Mouse (Mus musculus) adrenal gland, postnatal 14 days (tissue): ENCODE data around the gene Spryd4. TPM values are rescaled to one million over a fixed set of nuclear protein-coding genes. Genes with fewer than 3 reads are reported as not detected.
"Not testable (repeated sequence)": the region's sequence is repeated elsewhere in the genome, so short reads cannot be mapped to it uniquely, and the experiment has no call there.

ENCODE experiments used
- DNase-seq: peaks from one replicate; pipeline ENCODE4 v3.0.0; 2021; ENCODE audit warnings: mixed read lengths
- long read RNA-seq, 2 experiments: library from polyadenylated mRNA; stranded (forward); transcript quantifications; one replicate each; pipeline ENCODE4 v2.0.0; 2021
- total RNA-seq: library from RNA; stranded (reverse); gene quantifications from 2 replicates; pipeline ENCODE4 v1.2.3, GENCODE M21; 2021

The Spryd4 gene
- 18.9 and 21.5 TPM in 2 replicates for total RNA-seq
- long read RNA-seq, experiment 1, transcript Spryd4-201 (2 exons, 1,583 nt): major isoform, 19 of 21 reads
- long read RNA-seq, experiment 1, partial matches to known transcripts: 0 of 21 reads
- long read RNA-seq, experiment 1, other reads (novel, unspliced or antisense): 2 of 21 reads
- long read RNA-seq, experiment 2, transcript Spryd4-201 (2 exons, 1,583 nt): major isoform, 21 of 22 reads
- long read RNA-seq, experiment 2, partial matches to known transcripts: 0 of 22 reads
- long read RNA-seq, experiment 2, other reads (novel, unspliced or antisense): 1 of 22 reads

DNA sequence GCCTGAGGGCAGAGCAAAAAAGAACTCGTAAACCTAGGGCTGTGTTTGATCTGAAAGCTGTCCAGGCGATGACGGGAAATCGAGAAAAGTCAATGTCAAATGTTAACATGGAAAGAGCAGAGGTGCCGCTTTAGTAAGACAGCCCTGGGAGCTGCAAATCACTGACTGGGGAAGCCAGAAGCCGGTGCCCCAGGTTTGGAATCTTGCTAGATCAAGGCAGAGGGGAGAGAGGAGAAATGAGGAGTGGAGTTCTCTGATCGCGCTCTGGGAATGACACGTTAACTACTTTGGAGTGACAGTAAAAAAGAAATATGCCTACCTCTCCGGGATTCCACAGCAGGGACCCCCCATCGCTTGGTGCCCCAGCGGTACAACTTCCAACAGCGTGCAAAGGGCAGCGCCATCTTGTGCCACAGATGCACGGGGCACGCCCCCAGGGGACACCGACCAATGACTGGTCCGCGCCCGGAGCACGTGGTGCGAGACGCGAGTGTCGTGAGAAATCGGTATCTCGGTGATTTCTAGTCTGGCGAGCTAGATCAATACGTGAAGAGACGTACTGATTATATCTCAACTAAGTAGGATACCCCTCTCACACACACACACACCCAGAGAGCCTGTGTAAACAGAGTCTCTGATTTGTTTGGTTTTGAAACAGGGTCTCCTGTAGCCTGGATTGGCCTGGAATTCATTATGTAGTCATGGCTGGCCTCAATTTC lies at the start of gene Spryd4:
Spryd4 (minus strand) TSS at position 418 of the 719 bp plus-strand sequence.
- peak; percentile 96 for DNase-seq

DNA sequence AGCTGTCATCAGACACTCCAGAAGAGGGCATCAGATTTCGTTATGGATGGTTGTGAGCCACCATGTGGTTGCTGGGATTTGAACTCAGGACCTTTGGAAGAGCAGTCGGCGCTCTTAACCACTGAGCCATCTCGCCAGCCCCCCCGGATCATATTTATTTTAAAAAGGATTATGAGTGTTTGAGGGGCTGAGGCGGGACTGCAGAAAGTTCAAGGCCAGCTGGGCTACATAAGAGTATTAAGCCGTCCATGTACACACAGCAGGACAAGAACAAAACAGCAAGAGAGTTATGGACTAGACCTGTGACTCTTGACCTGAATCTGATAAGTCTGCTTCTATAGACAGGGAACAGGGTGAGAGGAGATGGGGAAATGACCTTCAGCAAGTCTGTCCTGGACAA lies 48.8 kb upstream of the Spryd4 start:
- not testable (repeated sequence) for DNase-seq

DNA sequence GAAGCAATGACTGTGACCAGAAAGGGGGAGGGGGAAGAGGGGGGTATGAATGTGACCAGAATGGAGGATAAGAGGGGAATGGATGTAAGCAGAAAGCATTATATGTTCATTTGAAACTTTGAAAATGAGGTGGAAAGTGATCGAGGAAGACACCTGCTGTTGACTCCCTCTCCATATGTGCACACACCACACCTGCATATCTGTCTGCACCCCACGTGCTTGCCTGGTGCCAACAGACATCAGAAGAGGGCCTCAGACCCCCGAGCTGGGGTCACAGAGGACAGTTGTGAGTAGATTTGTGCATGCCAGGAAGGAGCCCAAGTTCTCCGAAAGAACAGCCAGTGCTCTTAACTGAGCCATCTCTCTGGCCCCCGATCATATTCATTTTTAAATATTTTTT lies 48.3 kb upstream of the Spryd4 start:
- DNase-seq: no peak

DNA sequence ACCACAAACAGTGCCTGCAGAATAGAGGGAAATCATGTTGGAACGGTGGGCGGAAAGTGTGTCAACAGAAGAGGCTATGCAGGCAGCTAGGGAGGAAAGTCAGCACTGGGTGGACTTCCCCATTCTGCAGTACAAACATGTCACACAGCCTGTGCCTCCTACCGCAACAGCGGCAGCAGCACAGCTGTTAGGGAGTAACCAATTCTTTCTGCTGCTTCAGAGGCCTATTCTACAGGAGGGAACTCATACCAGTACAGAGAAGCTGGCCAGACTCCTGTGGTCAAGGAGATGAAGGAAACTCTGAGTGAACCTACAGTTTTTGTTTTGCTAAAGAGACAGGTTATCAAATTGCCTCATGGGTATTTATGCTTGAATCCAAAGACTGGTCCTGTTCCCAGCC lies 47.3 kb upstream of the Spryd4 start:
- no peak for DNase-seq

DNA sequence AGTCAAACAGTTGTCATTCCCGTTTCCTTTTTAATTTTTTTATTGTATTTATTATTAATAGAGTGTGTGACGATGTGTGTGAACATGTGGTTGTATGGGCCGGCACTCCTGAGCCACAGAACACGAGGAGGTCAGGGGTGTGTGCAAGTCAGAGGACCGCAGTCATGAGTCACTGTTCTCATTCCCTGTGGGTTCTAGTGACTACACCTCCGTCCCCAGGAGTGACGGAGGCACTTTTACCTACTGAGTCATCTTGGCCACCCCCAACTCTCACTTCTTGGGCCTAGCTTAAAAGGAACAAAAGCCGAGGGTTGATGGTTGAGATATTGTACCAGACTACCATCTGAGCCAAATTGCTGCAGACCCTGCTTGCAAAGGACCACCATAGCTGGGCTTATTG lies 44.7 kb upstream of the Spryd4 start:
- DNase-seq: no peak

DNA sequence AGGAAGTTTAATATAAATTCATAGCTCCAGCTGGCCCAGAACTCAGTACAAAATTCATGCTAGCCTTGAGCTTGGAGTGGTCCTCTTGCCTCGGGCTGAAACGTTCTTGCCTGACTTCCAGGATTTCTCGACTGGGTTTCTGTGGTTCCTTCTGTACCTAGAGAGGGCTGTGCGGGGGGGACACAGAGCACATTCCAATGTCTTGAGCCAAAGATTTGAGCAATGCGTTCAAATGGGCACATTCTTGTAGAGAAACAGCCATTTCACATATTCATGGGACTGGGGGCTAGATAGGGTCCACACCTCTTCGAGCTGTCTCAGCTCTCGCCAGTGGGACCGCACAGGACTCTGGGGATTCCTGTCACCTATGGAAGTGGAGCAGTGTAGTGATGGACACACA lies 44.3 kb upstream of the Spryd4 start:
- DNase-seq: no peak

DNA sequence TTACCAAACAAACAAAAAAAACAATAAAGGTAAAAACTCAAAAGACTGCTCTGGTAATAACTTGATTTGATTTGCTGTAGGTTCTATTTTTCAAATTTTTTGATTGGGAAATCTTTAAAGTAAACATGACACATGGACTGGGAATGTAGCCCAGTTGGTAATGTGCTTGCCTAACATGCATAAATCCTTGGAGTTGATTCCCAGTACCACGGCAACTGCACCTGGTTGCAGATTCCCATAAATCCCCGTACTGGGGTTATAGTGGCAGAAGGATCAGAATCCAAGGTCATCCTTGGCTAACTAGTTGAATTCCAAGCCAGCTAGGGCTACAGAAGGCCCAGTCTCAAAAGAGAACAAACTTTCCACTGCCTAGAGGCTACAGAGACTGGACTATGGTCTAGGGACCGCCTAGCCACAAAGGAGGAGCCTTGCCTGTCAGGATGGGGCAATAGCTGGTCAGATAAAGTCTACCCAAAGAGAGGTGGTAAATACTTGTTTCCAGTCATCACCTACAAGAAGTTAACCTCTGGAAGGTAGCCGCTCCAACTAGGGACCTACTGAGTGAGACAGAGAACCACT lies 42.2 kb upstream of the Spryd4 start, which contains the start of gene Apon:
Apon (plus strand) TSS at position 420 of the 579 bp plus-strand sequence.
- peak; percentile 46 for DNase-seq

DNA sequence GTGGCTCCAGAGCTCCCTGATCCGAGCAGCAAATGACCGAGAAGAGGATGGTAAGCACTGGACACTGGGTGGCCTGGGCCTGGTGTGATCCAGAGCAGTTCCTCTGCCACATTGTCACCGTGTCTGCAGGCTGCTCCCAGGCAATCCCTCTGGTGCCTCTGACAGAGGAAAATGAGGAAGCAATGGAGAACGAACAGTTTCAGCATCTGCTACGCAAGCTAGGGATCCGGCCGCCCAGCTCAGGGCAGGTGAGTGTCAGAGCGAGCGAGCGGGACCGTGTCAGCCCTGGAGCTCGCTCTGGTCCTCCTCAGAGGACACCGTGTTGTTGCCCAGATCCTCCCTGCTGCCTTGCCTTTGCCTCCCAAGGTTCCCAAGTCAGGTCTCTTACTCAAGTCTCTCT lies 39.0 kb upstream of the Spryd4 start:
- no peak for DNase-seq

DNA sequence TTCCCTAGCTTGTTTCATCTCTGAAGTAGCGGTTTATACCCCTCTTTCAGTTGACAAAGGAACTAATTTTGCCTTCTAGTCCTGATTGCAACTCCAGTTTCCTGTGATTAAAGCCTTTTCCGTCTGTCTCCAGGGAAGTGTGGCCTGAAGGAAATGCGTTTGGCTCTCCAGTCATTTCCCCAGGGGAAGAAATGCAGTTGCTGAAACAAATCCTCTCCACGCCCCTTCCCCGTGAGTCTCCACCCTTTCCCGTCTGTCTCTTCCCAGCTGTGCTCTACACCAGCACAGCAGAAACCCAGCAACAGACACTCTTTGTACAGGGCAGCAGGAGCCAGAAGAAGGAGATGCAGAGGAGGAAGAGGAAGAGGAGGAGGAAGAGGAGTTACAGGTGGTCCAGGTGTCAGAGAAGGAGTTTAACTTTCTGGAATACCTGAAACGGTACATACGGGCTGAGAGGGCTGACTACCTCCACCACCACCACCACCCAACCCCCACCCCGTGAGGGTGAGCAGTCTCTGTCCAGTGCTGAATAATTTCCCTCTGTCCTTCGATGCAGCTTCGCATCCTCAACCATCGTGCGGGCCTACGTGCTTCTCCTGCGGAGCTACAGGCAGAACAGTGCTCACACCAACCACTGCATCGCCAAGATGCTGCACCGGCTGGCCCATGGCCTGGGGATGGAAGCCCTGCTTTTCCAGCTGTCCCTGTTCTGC lies 35.6 kb upstream of the Spryd4 start:
- DNase-seq: peak; percentile 60

DNA sequence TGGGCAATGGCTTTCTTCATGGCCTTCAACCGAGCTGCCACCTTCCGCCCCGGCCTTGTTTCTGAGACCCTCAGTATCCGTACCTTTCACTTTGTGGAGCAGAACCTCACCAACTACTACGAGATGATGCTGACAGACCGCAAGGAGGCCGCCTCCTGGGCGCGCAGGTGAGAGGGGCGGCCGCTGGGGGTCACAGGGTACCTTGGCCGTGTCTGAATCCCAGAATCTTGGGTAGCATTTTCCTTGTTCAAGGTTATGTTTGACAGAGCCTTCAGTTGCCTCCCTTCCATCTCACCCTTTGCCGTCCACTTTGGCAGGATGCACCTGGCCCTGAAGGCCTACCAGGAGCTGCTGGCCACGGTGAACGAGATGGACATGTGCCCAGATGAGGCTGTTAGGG lies 32.5 kb upstream of the Spryd4 start:
- DNase-seq: no peak

DNA sequence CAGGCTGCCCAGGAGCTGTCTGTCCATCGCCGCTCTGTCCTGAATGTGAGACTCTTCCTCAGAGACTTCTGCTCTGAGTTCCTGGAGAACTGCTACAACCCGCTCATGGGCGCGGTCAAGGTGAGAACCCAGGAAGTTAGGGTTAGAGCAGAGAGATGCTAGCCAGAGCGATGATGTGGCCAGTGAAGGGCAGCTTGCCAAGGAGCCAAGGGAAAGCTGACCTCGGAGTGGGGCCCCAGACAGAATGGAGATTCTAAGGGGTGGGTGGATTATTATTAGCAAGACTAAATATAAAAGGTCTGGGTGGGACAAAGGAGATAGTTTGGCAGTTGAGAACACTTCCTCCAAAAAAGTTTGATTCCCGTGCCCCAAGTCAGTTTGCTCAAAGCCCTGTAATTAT lies 31.6 kb upstream of the Spryd4 start:
- DNase-seq: no peak

DNA sequence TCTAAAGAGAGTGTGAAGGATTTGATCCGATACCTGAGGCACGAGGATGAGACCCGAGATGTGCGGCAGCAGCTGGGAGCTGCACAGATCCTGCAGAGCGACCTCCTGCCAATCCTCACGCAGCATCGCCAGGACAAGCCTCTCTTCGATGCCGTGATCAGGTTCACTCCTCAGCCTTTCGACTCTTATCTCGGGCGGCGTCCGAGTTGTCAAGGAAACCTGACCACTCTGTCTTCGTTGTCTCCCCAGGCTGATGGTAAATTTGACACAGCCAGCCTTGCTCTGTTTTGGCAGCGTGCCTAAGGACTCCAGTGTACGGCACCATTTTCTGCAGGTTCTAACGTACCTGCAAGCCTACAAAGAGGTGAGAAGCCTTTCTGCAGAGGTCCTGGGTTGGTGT lies 28.5 kb upstream of the Spryd4 start:
- no peak for DNase-seq

DNA sequence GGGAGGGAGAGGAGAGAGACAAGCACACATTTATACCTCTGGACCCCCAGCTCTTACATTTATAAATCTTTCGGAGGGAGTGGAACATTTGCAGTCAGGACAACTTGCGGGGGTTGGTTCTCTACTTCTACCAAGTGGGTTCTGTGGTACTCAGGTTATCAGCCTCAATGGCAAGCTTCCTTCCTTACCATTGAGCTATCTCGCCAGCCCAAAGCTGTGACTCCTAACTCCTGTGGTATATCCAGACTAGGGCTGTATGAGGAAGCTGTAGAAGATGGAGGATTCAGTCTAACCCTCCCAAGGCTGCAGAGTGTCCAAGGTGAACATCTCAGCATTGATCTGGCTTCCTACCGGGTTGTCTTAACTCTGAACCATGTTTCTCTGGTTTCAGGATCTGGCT lies 27.5 kb upstream of the Spryd4 start:
- DNase-seq: no peak

DNA sequence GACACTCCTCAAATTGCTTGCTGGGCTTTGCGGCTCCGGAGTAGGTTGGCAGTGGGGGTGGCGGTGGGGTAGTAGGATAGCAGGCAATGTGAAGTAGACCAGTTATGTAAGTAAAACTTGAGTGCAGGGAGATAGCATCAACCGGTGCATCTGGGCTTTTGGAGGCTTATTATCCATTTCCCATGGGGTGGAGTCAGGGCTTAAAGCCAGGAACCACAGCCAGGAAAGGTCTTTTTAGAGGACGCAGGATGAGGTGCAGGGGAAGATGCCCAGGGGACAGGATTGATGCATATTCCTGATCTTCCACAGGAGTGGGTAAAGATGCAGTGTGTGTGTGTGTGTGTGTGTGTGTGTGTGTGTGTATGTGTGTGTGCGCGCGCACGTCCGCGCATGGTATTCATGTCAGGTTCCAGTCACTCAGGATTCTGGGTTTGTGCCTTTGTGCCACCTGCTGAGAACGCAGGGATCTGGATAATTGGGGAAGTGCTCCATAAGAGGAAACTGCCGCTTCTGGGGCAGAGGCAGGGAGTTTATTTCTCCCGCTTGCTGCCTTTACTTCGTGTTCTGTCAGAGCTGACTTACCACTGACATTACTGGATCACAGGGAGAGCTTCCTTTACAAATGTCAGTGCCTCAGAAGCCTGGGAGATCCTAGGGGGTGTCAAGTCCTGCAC lies 26.3 kb upstream of the Spryd4 start:
- peak; percentile 34 for DNase-seq

DNA sequence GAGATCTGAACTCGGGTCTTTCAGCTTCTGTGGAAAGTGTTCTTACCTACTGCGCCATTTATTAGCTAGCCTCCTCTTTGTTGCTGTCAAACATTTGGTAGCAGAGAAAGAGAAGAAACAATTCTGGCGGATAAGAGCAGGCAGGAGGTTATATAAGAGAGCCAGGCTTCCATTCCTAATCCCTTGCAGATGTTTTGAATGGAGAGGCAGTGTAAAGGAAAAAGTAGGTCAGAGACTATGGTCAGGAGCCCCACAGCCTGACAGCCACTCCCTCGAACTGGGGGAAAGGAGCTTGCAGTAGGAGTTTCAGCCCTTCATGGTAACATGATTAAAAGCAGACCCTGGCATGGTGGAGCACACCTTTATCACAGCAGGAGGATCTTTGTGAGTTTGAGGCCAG lies 24.7 kb upstream of the Spryd4 start:
- no peak for DNase-seq

DNA sequence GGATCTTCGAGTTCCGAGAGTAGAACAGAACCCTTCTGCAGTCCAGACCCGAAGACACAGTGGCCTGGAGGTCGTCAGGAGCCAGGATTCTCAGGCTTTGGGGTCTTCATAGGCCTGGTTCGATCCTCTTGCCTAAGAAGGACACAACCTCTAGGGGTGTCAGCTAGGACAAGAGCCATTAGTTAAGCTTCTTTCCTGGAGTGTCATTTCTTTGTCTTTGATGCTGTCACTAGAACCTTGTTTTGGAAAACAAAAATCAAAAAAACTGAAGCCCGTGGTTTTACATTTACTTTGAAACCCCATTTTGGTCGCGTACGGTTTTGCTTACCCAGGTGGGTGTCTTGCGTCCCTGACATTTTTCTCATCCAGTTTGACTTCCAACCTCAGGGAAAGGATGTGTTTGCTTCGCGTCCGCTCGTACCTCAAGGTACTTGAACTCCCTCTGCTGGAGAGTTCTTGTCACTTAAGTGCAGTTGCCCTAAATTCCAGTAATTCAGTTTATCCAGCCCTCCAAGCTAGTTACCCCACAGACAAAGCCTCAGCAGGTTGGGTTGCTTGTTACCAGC lies 20.9 kb upstream of the Spryd4 start:
- DNase-seq: peak; percentile 64

DNA sequence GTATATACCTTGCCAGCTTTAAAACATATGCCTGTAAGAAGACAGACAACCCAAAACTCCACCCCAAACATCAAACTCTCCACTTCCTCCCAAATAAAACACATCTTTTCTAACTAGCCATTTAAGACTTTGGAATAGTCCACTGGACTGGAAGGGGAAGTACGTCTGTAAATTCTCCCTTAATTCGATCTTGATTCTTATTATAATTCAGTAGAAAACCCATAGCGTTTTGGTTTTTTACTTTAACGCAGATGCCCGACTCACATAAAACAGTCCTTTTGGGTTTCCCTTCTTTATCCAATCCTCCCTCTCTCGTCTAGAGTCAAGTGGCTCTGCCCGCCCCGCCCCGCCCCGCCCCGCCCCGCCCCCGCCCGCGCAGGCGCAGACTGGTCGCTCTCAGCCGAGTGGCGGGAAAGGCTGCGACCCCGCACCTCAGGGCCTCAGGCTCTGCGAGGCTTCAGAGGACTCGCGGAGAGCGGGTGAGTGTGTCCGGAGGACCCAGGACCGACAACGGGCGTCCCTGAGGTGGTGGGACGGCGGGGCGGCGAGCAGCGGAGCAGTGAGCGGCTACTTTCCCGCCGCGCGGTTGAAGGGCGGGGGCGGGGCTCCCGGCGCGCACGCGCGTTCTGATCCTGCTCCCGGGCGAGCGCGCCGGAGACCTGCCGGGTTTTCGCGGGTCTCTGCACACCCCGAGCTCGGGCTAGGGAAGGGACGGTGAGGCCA lies 20.3 kb upstream of the Spryd4 start, which contains the start of gene Timeless:
Timeless (plus strand) TSS at position 369 of the 723 bp plus-strand sequence.
- peak; percentile 92 for DNase-seq

DNA sequence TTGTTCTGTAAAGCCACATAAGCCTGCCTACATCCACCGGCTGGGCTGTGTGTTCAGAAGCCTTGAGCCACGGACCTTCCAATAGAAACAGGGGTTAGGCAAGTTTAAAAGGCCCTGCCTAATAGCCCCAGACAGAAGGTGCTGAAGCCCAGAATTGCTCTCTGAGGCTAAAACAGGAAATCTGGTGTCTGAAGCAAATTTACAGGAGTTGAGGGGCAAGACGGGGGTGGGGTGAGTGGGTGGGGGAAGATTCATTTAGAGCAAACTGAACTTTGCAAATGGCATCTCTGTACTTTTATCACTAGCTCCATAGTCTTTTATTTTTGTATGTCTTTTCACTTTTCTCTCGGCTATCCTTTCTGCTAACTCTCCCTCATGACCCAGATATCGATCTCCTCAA lies 19.5 kb upstream of the Spryd4 start:
- DNase-seq: no peak

DNA sequence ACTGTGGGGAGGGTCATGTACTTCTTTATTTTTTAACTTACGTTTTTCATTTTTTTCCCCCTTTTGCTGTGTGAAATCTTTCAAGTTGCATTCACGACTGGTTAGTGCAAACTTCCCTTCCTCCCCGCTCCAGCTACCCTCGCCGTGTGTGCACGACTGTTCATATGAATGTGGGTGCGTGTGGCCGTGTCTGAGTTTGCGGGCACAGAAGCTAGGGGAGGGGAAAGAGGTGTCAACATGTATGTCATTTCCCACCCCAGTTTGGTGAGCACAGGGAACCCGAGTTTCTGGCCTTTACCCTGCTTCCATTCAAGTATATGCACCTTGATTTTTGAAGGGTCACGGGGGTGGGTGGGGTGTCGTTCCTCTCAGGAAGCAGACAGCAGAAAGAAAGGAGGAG lies 19.0 kb upstream of the Spryd4 start:
- no peak for DNase-seq

DNA sequence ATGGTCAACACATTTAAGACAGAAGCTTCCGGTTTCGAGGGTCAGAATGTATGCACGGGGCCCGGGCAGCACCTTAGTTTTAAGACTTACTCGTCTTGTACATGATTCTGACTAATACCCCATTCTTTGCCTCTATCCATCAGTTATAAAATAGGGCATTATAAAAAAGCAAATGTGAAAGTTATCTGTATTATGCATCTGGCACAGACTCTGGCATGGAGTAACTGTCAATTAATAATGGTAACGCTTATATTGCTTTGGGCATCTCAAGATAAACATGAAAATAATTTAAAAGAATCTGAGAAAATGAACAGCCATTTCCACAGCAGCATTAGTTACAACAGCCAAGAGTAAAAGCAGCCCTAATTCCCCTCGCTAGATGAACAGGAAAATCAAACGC lies 16.4 kb upstream of the Spryd4 start:
- DNase-seq: no peak

DNA sequence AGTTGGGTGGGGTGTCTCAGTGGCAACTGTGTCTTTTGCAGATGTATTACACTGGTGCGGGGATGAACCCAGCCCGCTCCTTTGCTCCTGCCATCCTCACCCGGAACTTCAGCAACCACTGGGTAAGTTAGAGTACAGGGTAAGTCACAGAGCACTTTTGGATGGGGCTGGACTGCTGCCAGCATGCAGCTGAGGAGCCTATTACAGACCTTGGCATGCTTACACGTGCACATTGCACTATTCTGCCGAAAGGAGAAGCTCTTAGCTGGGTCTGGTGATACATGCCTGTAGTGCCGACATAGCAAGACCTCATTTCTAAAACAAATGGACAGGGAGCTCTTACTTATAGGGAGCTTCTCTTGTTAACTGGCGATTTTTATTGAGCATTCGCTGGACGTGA lies 16.0 kb upstream of the Spryd4 start:
- no peak for DNase-seq
